Comparison of ENCODE assay signal across 8 mouse cellular contexts in genomic region chr1:72718846-72719245, GRCm38 (mm10). TPM values are rescaled to one million over a fixed set of nuclear protein-coding genes. Genes with fewer than 3 reads are reported as not detected.
DNase-seq lines count a peak whose midpoint lies in the region; ATAC-seq and TF ChIP-seq lines count a peak whose summit lies in the region.

No protein-coding gene starts in this region.

- H3K9me3 ChIP-seq in forebrain, embryonic 13.5 days (replicated peaks), result no peaks in the 10 kb centered on the region
- H3K9me3 ChIP-seq in liver, embryonic 11.5 days (ENCODE audit: control insufficient read depth, low read length), result no peaks in the 10 kb centered on the region

- no peak overlapping the region for H3K9ac ChIP-seq in forebrain, embryonic 13.5 days
- no peak overlapping the region for H3K9ac ChIP-seq in liver, embryonic 11.5 days (ENCODE audit: low read depth, low read length)

- no peak overlapping the region for H3K4me3 ChIP-seq in thymus, adult 2 months (ENCODE audit: control insufficient read depth, insufficient read depth, low read length)
- H3K4me3 ChIP-seq in forebrain, embryonic 13.5 days, result no peak overlapping the region
- no peak overlapping the region for H3K4me3 ChIP-seq in liver, embryonic 11.5 days (ENCODE audit: low read depth, low read length)

- TF ChIP-seq CTCF in thymus, adult 2 months (IDR thresholded peaks at IDR 0.05; ENCODE audit: borderline replicate concordance, control insufficient read depth, extremely low read depth, insufficient read depth, low read length, poor library complexity), result no peak

- DNase-seq in thymus, adult 2 months, result peak; percentile 37
- no peak for DNase-seq in thymus, adult 18-20 months
- peak; percentile 76 for DNase-seq in c-Kit-positive CD71-positive TER-119-negative erythroid progenitor cells, embryonic 14.5 days (ENCODE audit: low read depth)
- peak; percentile 61 to 68 for DNase-seq in kidney, adult 8-10 months
- peak; percentile 60 for DNase-seq in liver, embryonic 11.5 days (ENCODE audit: low spot score)
- peak; percentile 63 for DNase-seq in neural tube, embryonic 10.5 days (ENCODE audit: extremely low spot score, low spot score)
- peak; percentile 35 for DNase-seq in testis, postnatal 14 days (ENCODE audit: low spot score)

- no peak for TF ChIP-seq POLR2A in thymus, adult 2 months (IDR thresholded peaks at IDR 0.05; ENCODE audit: control insufficient read depth, extremely low read depth, insufficient read depth, low read length, poor library complexity)

- no peaks in the 10 kb centered on the region for H3K27me3 ChIP-seq in thymus, adult 2 months (ENCODE audit: control insufficient read depth, insufficient read depth, low read length)
- H3K27me3 ChIP-seq in forebrain, embryonic 13.5 days, result no peaks in the 10 kb centered on the region
- H3K27me3 ChIP-seq in liver, embryonic 11.5 days (replicated peaks; ENCODE audit: control insufficient read depth, insufficient read depth, low read length), result no peaks in the 10 kb centered on the region

- WGBS in thymus, adult 2 months, result 53% methylated on average over 5 of the region's 5 CpGs
- WGBS in forebrain, embryonic 13.5 days, result 14% methylated on average over 5 of the region's 5 CpGs
- WGBS in liver, embryonic 11.5 days, result 31% methylated on average over 5 of the region's 5 CpGs

- no peak overlapping the region for H3K4me2 ChIP-seq in forebrain, embryonic 13.5 days
- H3K4me2 ChIP-seq in liver, embryonic 11.5 days, result no peak overlapping the region

- H3K36me3 ChIP-seq in thymus, adult 2 months (ENCODE audit: control insufficient read depth, insufficient read depth, low read length), result peaks cover 14% of the 10 kb centered on the region
- H3K36me3 ChIP-seq in forebrain, embryonic 13.5 days (ENCODE audit: poor library complexity, severe bottlenecking), result peaks cover 32% of the 10 kb centered on the region
- peaks cover 5% of the 10 kb centered on the region; the same call in 1 of the 2 replicates for H3K36me3 ChIP-seq in liver, embryonic 11.5 days (ENCODE audit: control insufficient read depth, insufficient read depth, low read length)

- no peak overlapping the region for H3K27ac ChIP-seq in thymus, adult 2 months (ENCODE audit: control insufficient read depth, insufficient read depth, low read length)
- H3K27ac ChIP-seq in forebrain, embryonic 13.5 days, result no peak overlapping the region
- H3K27ac ChIP-seq in liver, embryonic 11.5 days (ENCODE audit: low read depth, low read length), result no peak overlapping the region

- H3K4me1 ChIP-seq in thymus, adult 2 months (replicated peaks; ENCODE audit: control insufficient read depth, insufficient read depth, low read length), result no peaks in the 10 kb centered on the region
- peaks cover 6% of the 10 kb centered on the region; the same call in 1 of the 2 replicates for H3K4me1 ChIP-seq in forebrain, embryonic 13.5 days
- H3K4me1 ChIP-seq in liver, embryonic 11.5 days (replicated peaks; ENCODE audit: control insufficient read depth, insufficient read depth, low read length), result no peaks in the 10 kb centered on the region

- peak; percentile 69 for ATAC-seq in forebrain, embryonic 13.5 days
- peak; percentile 71 for ATAC-seq in liver, embryonic 11.5 days (replicated peaks; ENCODE audit: low FRiP score)

RNA-seq across cellular contexts. Expression of gene Rpl37a, which starts 7.8 kb away (rescaled TPM):
- 697 and 870 TPM in 2 replicates for polyA plus RNA-seq in thymus, adult 2 months (2012; rRNA removed)
- 1,396 and 1,648 TPM in 2 replicates for polyA plus RNA-seq in forebrain, embryonic 13.5 days (2015; fragmentation: Nextera tagmentation; extraction: Ambion mirVana)
- 1,988 and 2,199 TPM in 2 replicates for polyA plus RNA-seq in liver, embryonic 11.5 days (2014; fragmentation: Nextera tagmentation; extraction: Ambion mirVana)

RNA-seq across cellular contexts. Expression of gene Ankar, which starts 18.5 kb away (rescaled TPM):
- polyA plus RNA-seq in thymus, adult 2 months (2012; rRNA removed), result not detected in 2 replicates
- polyA plus RNA-seq in forebrain, embryonic 13.5 days (2015; fragmentation: Nextera tagmentation; extraction: Ambion mirVana), result not detected in 2 replicates
- polyA plus RNA-seq in liver, embryonic 11.5 days (2014; fragmentation: Nextera tagmentation; extraction: Ambion mirVana), result not detected in 2 replicates

Comparison
In these comparisons a context has a peak if more than half of its experiments do, and no peak if none do; other contexts are left out.
1. DNase-seq: peak in thymus, adult 2 months (single experiment), c-Kit-positive CD71-positive TER-119-negative erythroid progenitor cells, embryonic 14.5 days (single experiment), kidney, adult 8-10 months (2 of 2), liver, embryonic 11.5 days (single experiment), neural tube, embryonic 10.5 days (single experiment) and testis, postnatal 14 days (single experiment); none in thymus, adult 18-20 months (0 of 2).